Mouse (Mus musculus) CH12.LX (cell line): ENCODE data around the gene Harbi1. TPM values are rescaled to one million over a fixed set of nuclear protein-coding genes. Genes with fewer than 3 reads are reported as not detected.

Experiments used
- DNase-seq: peaks from one replicate; pipeline ENCODE4 v3.0.0-alpha.2; 2013; ENCODE audit errors: extremely low read depth
- H3K27ac ChIP-seq: 2 replicates; pipeline ENCODE4 v1.5.1; 2012; ENCODE audit warnings: low read depth, mild to moderate bottlenecking, control low read depth, moderate library complexity; ENCODE audit not compliant: insufficient read depth
- H3K27me3 ChIP-seq: replicated peaks from 2 replicates; pipeline ENCODE3; 2012; ENCODE audit warnings: inconsistent platforms
- H3K36me3 ChIP-seq, 2 experiments: replicated peaks in 1 of 2; 2 replicates each; pipeline versions ENCODE3 to v1.6.1; 2012; ENCODE audit warnings: inconsistent platforms in 1 of 2, low read length in 1 of 2, mild to moderate bottlenecking in 1 of 2, mixed read lengths in 1 of 2, moderate library complexity in 1 of 2; ENCODE audit not compliant: control insufficient read depth in 1 of 2, insufficient read depth in 1 of 2
- H3K4me1 ChIP-seq, 2 experiments: 2 replicates each; pipeline ENCODE4 v1.6.1; 2012; ENCODE audit warnings: inconsistent platforms in 1 of 2, moderate library complexity in 1 of 2; ENCODE audit not compliant: insufficient read depth in 2 of 2, control insufficient read depth in 1 of 2
- H3K4me2 ChIP-seq: 2 replicates; pipeline ENCODE4 v1.6.1; 2012; ENCODE audit warnings: low read depth, mild to moderate bottlenecking, control low read depth; ENCODE audit not compliant: poor library complexity, insufficient read depth, severe bottlenecking
- H3K4me3 ChIP-seq, 3 experiments: fragments of 150-350 bp in 1 of 3; sonication (generic) in 1 of 3; replicated peaks in 1 of 3; 2 replicates each; pipeline versions ENCODE3 to v1.5.1; 2011 to 2012; ENCODE audit warnings: low read depth in 2 of 3, low read length in 2 of 3, mild to moderate bottlenecking in 2 of 3, moderate library complexity in 2 of 3, control low read depth in 1 of 3, improper control_type of control experiment in 1 of 3, inconsistent platforms in 1 of 3, mixed read lengths in 1 of 3; ENCODE audit not compliant: poor library complexity in 1 of 3
- H3K79me2 ChIP-seq: replicated peaks from 2 replicates; pipeline ENCODE4 v1.6.1; 2012; ENCODE audit warnings: mild to moderate bottlenecking, moderate library complexity; ENCODE audit not compliant: control insufficient read depth, poor library complexity, insufficient read depth, severe bottlenecking; ENCODE audit errors: extremely low read depth
- H3K9ac ChIP-seq: 2 replicates; pipeline ENCODE4 v1.6.1; 2012; ENCODE audit warnings: low read depth, mild to moderate bottlenecking, control low read depth, moderate library complexity; ENCODE audit not compliant: insufficient read depth
- H3K9me3 ChIP-seq: replicated peaks from 2 replicates; pipeline ENCODE3; 2012; ENCODE audit warnings: low read length, inconsistent platforms, mixed read lengths
- CHD1 ChIP-seq: IDR thresholded peaks from 2 replicates; pipeline ENCODE4 v1.6.1; 2012; ENCODE audit warnings: low read depth, low read length, improper control_type of control experiment, inconsistent platforms
- CHD2 ChIP-seq: IDR thresholded peaks from 2 replicates; pipeline ENCODE4 v1.6.1; 2011; ENCODE audit warnings: low read length, improper control_type of control experiment
- CTCF ChIP-seq, 2 experiments: IDR thresholded peaks in 1 of 2; conservative IDR thresholded peaks in 1 of 2; 2 replicates each; pipeline ENCODE4 v1.5.1; 2011 to 2012; ENCODE audit warnings: low read depth in 2 of 2, low read length in 2 of 2, improper control_type of control experiment in 1 of 2, inconsistent platforms in 1 of 2, mild to moderate bottlenecking in 1 of 2, moderate library complexity in 1 of 2
- ELF1 ChIP-seq: IDR thresholded peaks from 2 replicates; pipeline ENCODE4 v1.6.1; 2014; ENCODE audit warnings: low read depth, mild to moderate bottlenecking, inconsistent platforms, low read length, improper control_type of control experiment
- ETS1 ChIP-seq: conservative IDR thresholded peaks from 2 replicates; pipeline ENCODE4 v1.6.1; 2012; ENCODE audit warnings: low read depth, mild to moderate bottlenecking, inconsistent platforms, low read length, improper control_type of control experiment, moderate library complexity
- GABPA ChIP-seq: IDR thresholded peaks from 2 replicates; pipeline ENCODE4 v1.6.1; 2012; ENCODE audit warnings: low read depth, low read length, improper control_type of control experiment, inconsistent platforms; ENCODE audit not compliant: insufficient replicate concordance
- HCFC1 ChIP-seq: IDR thresholded peaks from 2 replicates; pipeline ENCODE4 v1.6.1; 2012; ENCODE audit warnings: low read depth, mild to moderate bottlenecking, inconsistent platforms, low read length, improper control_type of control experiment
- IRF4 ChIP-seq: IDR thresholded peaks from 2 replicates; pipeline ENCODE4 v1.6.1; 2014; ENCODE audit warnings: low read depth, mild to moderate bottlenecking, inconsistent platforms, low read length, improper control_type of control experiment
- JUN ChIP-seq: IDR thresholded peaks from 2 replicates; pipeline ENCODE4 v1.6.1; 2011; ENCODE audit warnings: low read depth, mild to moderate bottlenecking, low read length, improper control_type of control experiment, moderate library complexity; ENCODE audit not compliant: insufficient read depth
- JUND ChIP-seq: conservative IDR thresholded peaks from 2 replicates; pipeline ENCODE4 v1.6.1; 2011; ENCODE audit warnings: low read depth, low read length, improper control_type of control experiment
- MXI1 ChIP-seq: IDR thresholded peaks from 2 replicates; pipeline ENCODE4 v1.6.1; 2011; ENCODE audit warnings: mild to moderate bottlenecking, low read depth, low read length, improper control_type of control experiment
- NELFE ChIP-seq: IDR thresholded peaks from 2 replicates; pipeline ENCODE4 v1.6.1; 2011; ENCODE audit warnings: low read depth, low read length, improper control_type of control experiment
- NRF1 ChIP-seq: IDR thresholded peaks from 2 replicates; pipeline ENCODE4 v1.6.1; 2014; ENCODE audit warnings: low read depth, mild to moderate bottlenecking, inconsistent platforms, low read length, improper control_type of control experiment, moderate library complexity
- PAX5 ChIP-seq: IDR thresholded peaks from 2 replicates; pipeline ENCODE4 v1.6.1; 2012; ENCODE audit warnings: low read length, inconsistent platforms, mixed read lengths
- POLR2A ChIP-seq: IDR thresholded peaks from 2 replicates; pipeline ENCODE4 v1.6.1; 2011; ENCODE audit warnings: low read depth, mild to moderate bottlenecking, improper control_type of control experiment, low read length
- POLR2AphosphoS2 ChIP-seq: IDR thresholded peaks from 2 replicates; pipeline ENCODE4 v1.6.1; 2011; ENCODE audit warnings: low read depth, low read length, improper control_type of control experiment
- RAD21 ChIP-seq: IDR thresholded peaks from 2 replicates; pipeline ENCODE4 v1.6.1; 2011; ENCODE audit warnings: low read depth, mild to moderate bottlenecking, low read length, improper control_type of control experiment, moderate library complexity
- SMC3 ChIP-seq: IDR thresholded peaks from 2 replicates; pipeline ENCODE4 v1.6.1; 2011; ENCODE audit warnings: low read depth, low read length, improper control_type of control experiment
- TBP ChIP-seq: conservative IDR thresholded peaks from 2 replicates; pipeline ENCODE4 v1.6.1; 2011; ENCODE audit warnings: low read depth, low read length, improper control_type of control experiment
- UBTF ChIP-seq: IDR thresholded peaks from 2 replicates; pipeline ENCODE4 v1.6.1; 2012; ENCODE audit warnings: low read depth, mild to moderate bottlenecking, inconsistent platforms, low read length, improper control_type of control experiment, moderate library complexity
- USF1 ChIP-seq: IDR thresholded peaks from 2 replicates; pipeline ENCODE4 v1.6.1; 2014; ENCODE audit warnings: low read depth, mild to moderate bottlenecking, inconsistent platforms, low read length, improper control_type of control experiment
- USF2 ChIP-seq: conservative IDR thresholded peaks from 2 replicates; pipeline ENCODE4 v1.6.1; 2011; ENCODE audit warnings: low read depth, low read length, improper control_type of control experiment
- ZC3H11A ChIP-seq: IDR thresholded peaks from 2 replicates; pipeline ENCODE4 v1.6.1; 2012; ENCODE audit warnings: low read depth, mild to moderate bottlenecking, inconsistent platforms, low read length, improper control_type of control experiment
- ZMIZ1 ChIP-seq: IDR thresholded peaks from 2 replicates; pipeline ENCODE4 v1.6.1; 2012; ENCODE audit warnings: low read depth, mild to moderate bottlenecking, inconsistent platforms, low read length, improper control_type of control experiment
- ZNF384 ChIP-seq: IDR thresholded peaks from 2 replicates; pipeline ENCODE4 v1.6.1; 2012; ENCODE audit warnings: low read depth, low read length, improper control_type of control experiment, inconsistent platforms
- dilution Hi-C: fragments of 300-500 bp; cut with MboI; formaldehyde crosslinking; loops from 2 replicates; pipeline ENCODE4 v1.14.3; 2020; ENCODE audit warnings: low sequenced_read_pairs; ENCODE audit not compliant: extremely low pct_unique_long_range_greater_than_20kb, extremely low pct_ligation_motif_present
- in situ Hi-C: fragments of 300-500 bp; cut with MboI; formaldehyde crosslinking; loops from 3 replicates; pipeline ENCODE4 v1.14.3; 2019; ENCODE audit warnings: low sequenced_read_pairs, low pct_ligation_motif_present, low pct_unique_long_range_greater_than_20kb, mixed read lengths
- polyA plus RNA-seq: library from polyadenylated mRNA; unstranded; fragments of >175 nt; gene quantifications from 2 replicates; pipeline ENCODE4 v1.2.1, GENCODE M21; 2012; ENCODE audit warnings: low read depth; ENCODE audit not compliant: insufficient read length
- total RNA-seq, 2 experiments: library from RNA; depleted of rRNA; stranded (reverse); fragments of 300-350 nt in 1 of 2; fragments of >200 nt in 1 of 2; gene quantifications; 2 replicates each; pipeline ENCODE4 v1.2.3; 2012 to 2014

Harbi1 gene
- total and polyA plus RNA-seq, 3 experiments: 8.1 to 18.8 (median 13.3) TPM

- TF ChIP-seq NRF1 (peak; percentile 29; the same call in 1 of the 2 replicates), ETS1 (no peak), NELFE (peak; percentile 59; the same call in 1 of the 2 replicates), GABPA (no peak; the same call in 1 of the 2 replicates), MXI1 (peak; percentile 58; the same call in 1 of the 2 replicates), POLR2A (peak; percentile 63), HCFC1 (peak; percentile 91), CHD2 (no peak), TBP (peak; percentile 65; the same call in 1 of the 2 replicates), ZMIZ1 (no peak), PAX5 (no peak), USF2 (no peak), SMC3 (no peak)
- TF ChIP-seq, all 38 proteins: peak for 13
Measured at GRCm38 (mm10) chr2:91729971-91730821, 19.5 kb downstream of the Harbi1 start, which contains the start of gene Ambra1 (continued).

- in situ Hi-C loops: no loop called here
- Histone ChIP-seq H3K79me2 (peaks cover 60% of the 10 kb centered on the region), H3K27ac (no peak overlapping the region), H3K36me3 (peaks cover 0 to 19% of the 10 kb centered on the region in 2 experiments), H3K4me3 (no peak overlapping the region), H3K4me2 (no peak overlapping the region), H3K27me3 (no peaks in the 10 kb centered on the region), H3K9me3 (no peaks in the 10 kb centered on the region), H3K9ac (no peak overlapping the region), H3K4me1 (peaks cover 0 to 21% of the 10 kb centered on the region in 2 experiments; a peak in 1 of 4 replicates)
- dilution Hi-C loops: no loop called here
- no peak for DNase-seq
- TF ChIP-seq ELF1: no peak
- TF ChIP-seq CHD2: no peak
- no peak for TF ChIP-seq IRF4
- TF ChIP-seq CHD1: no peak
Measured at GRCm38 (mm10) chr2:91735221-91735620, 24.6 kb downstream of the Harbi1 start.

DNA sequence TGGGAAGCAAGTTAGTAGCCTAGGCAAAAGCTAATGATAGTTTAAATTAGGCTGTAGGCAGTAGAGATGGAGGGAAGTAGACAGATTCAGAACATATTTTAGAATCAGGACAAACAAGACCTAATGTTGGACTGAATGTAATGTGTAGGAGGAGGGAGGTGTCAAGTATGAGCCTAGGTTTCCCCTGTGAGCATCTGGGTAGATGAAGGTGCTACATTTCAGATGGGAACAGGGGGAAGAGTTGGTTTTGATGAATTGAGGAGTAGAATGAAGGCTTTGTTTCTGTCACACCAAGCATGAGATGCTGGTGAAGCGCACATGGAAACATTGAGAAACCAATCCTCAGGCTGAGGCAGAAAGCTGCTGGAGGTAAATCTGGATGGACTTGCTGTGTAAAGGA is 28.9 kb downstream of the Harbi1 start:
- peaks cover 29% of the 10 kb centered on the region for H3K79me2 ChIP-seq
- no peak overlapping the region for H3K27ac ChIP-seq
- H3K4me3 ChIP-seq: no peak overlapping the region
- dilution Hi-C loops: no loop called here
- TF ChIP-seq NRF1 (no peak), JUN (no peak), POLR2AphosphoS2 (no peak), ZC3H11A (no peak), USF1 (no peak), ELF1 (no peak), ZNF384 (no peak), NELFE (no peak), CTCF (conservative IDR thresholded peaks at IDR 0.05 in 1 of 2, IDR thresholded peaks at IDR 0.05 in 1 of 2; ENCODE audit: low read depth in 2 of 2, low read length in 2 of 2) (no peak), HCFC1 (no peak), RAD21 (no peak), UBTF (no peak), ETS1 (no peak), JUND (no peak), CHD1 (no peak)
- no peaks in the 10 kb centered on the region for H3K9me3 ChIP-seq
- DNase-seq: no peak
- no peak overlapping the region for H3K9ac ChIP-seq
- no peaks in the 10 kb centered on the region for H3K27me3 ChIP-seq
- H3K4me1 ChIP-seq: peaks cover 0 to 24% of the 10 kb centered on the region in 2 experiments; a peak in 1 of 4 replicates
- in situ Hi-C loops: no loop called here
- no peak overlapping the region for H3K4me2 ChIP-seq
- peaks cover 0 to 24% of the 10 kb centered on the region in 2 experiments for H3K36me3 ChIP-seq
